Mouse (Mus musculus) bone marrow macrophage, adult 2 months (primary cell): ENCODE measurements around the gene Colca2.

Experiments
- CTCF ChIP-seq: IDR thresholded peaks from 2 replicates; pipeline ENCODE4 v1.5.1; 2012; ENCODE audit warnings: low read depth, mild to moderate bottlenecking, low read length, moderate library complexity
- POLR2A ChIP-seq: IDR thresholded peaks from 2 replicates; pipeline ENCODE4 v1.6.1; 2012; ENCODE audit warnings: mild to moderate bottlenecking, low read depth, low read length, borderline replicate concordance

GRCm38 (mm10) chr9:51238741-51239385 is 39.5 kb downstream of the Colca2 start:
- TF ChIP-seq CTCF, result no peak
- no peak for TF ChIP-seq POLR2A
